Mouse (Mus musculus) liver, embryonic 14 days (tissue): ENCODE results near the gene Psmc4. TPM values are rescaled to one million over a fixed set of nuclear protein-coding genes. Genes with fewer than 3 reads are reported as not detected.

Source experiments
- polyA plus RNA-seq: library from polyadenylated mRNA; depleted of rRNA; stranded (reverse); fragments of >200 nt; gene quantifications from 2 replicates; pipeline ENCODE4 v1.2.3, GENCODE M21; 2012; rRNA removed

Gene Psmc4
- 92.8 and 103 TPM in 2 replicates for polyA plus RNA-seq

GRCm38 (mm10) chr7:28049476-28050409, at the start of gene Psmc4:
Psmc4 (minus strand) TSS chr7:28050101.

GRCm38 (mm10) chr7:28070531-28071298, 20.8 kb upstream of the Psmc4 start, which contains the start of gene Fcgbp:
Fcgbp (plus strand) TSS chr7:28071236.

GRCm38 (mm10) chr7:28013549-28014444, 36.1 kb downstream of the Psmc4 start, which contains the start of gene Zfp850:
Zfp850 (minus strand) TSS chr7:28014115.

Other genes with a start within 250 kb of the Psmc4 start
- 0.97 and 1.2 TPM in 2 replicates for gene Zfp626, start 242.9 kb downstream of the Psmc4 start, polyA plus RNA-seq
- 0.80 and 0.95 TPM in 2 replicates for gene Zfp59, start 211.5 kb downstream of the Psmc4 start, polyA plus RNA-seq
- gene Zfp607a, start 192.6 kb downstream of the Psmc4 start, polyA plus RNA-seq: 0.67 and 0.69 TPM in 2 replicates
- 0.49 and 0.51 TPM in 2 replicates for gene Zfp974, start 120.6 kb downstream of the Psmc4 start, polyA plus RNA-seq
- gene Zfp780b, start 70.9 kb downstream of the Psmc4 start, polyA plus RNA-seq: 1.5 and 1.6 TPM in 2 replicates
- 0.97 and 0.99 TPM in 2 replicates for gene Zfp850, start 36.0 kb downstream of the Psmc4 start, polyA plus RNA-seq
- gene Fcgbp, start 21.1 kb upstream of the Psmc4 start, polyA plus RNA-seq: under 0.01 and 0.01 TPM in 2 replicates
- gene 9530053A07Rik, start 79.4 kb upstream of the Psmc4 start, polyA plus RNA-seq: not detected in 2 replicates
- 230 and 235 TPM in 2 replicates for gene Fbl, start 119.6 kb upstream of the Psmc4 start, polyA plus RNA-seq
- 2.2 and 2.4 TPM in 2 replicates for gene Dyrk1b, start 129.4 kb upstream of the Psmc4 start, polyA plus RNA-seq
- gene Eid2, start 217.8 kb upstream of the Psmc4 start, polyA plus RNA-seq: 2.3 and 2.6 TPM in 2 replicates
- gene Eid2b, start 227.6 kb upstream of the Psmc4 start, polyA plus RNA-seq: 1.6 and 1.8 TPM in 2 replicates
- not detected in 2 replicates for gene Selenov, start 241.1 kb upstream of the Psmc4 start, polyA plus RNA-seq